8 mouse cellular contexts compared by ENCODE assay signal in genomic region chr12:83688316-83689086, GRCm38 (mm10). TPM values are rescaled to one million over a fixed set of nuclear protein-coding genes. Genes with fewer than 3 reads are reported as not detected.
DNase-seq lines count a peak whose midpoint lies in the region; ATAC-seq lines count a peak whose summit lies in the region.

No protein-coding gene starts in this region.

- peaks cover 1% of the 10 kb centered on the region; the same call in 1 of the 2 replicates for H3K36me3 ChIP-seq in lung, embryonic 16.5 days (ENCODE audit: control insufficient read depth, insufficient read depth, low read length)
- H3K36me3 ChIP-seq in forebrain, embryonic 13.5 days (ENCODE audit: poor library complexity, severe bottlenecking): peaks cover 9% of the 10 kb centered on the region
- peaks cover 19% of the 10 kb centered on the region for H3K36me3 ChIP-seq in midbrain, embryonic 10.5 days

- peak overlapping the region; percentile 93 for H3K9ac ChIP-seq in lung, embryonic 16.5 days (ENCODE audit: low read length)
- peak overlapping the region; percentile 85 for H3K9ac ChIP-seq in forebrain, embryonic 13.5 days

- H3K4me2 ChIP-seq in lung, embryonic 16.5 days (ENCODE audit: low read depth, low read length): peak overlapping the region; percentile 71
- H3K4me2 ChIP-seq in forebrain, embryonic 13.5 days: peak overlapping the region; percentile 75

- WGBS in lung, embryonic 16.5 days: under 1% methylated on average over 49 of the region's 49 CpGs
- 1% methylated on average over 49 of the region's 49 CpGs for WGBS in forebrain, embryonic 13.5 days
- 2% methylated on average over 49 of the region's 49 CpGs for WGBS in midbrain, embryonic 10.5 days

- H3K9me3 ChIP-seq in lung, embryonic 16.5 days (ENCODE audit: control insufficient read depth, low read length): no peaks in the 10 kb centered on the region
- H3K9me3 ChIP-seq in forebrain, embryonic 13.5 days (replicated peaks): no peaks in the 10 kb centered on the region
- no peaks in the 10 kb centered on the region for H3K9me3 ChIP-seq in midbrain, embryonic 10.5 days (replicated peaks)

- no peak for DNase-seq in lung, adult 18-20 months
- peak; percentile 32 to 61 for DNase-seq in layer of hippocampus, adult 18-20 months (ENCODE audit: low spot score in 2 of 2)
- no peak for DNase-seq in midbrain, embryonic 10.5 days (ENCODE audit: low spot score)
- peak; percentile 63 for DNase-seq in thymus, postnatal 4 days
- DNase-seq in testis, postnatal 10 days (ENCODE audit: low spot score): no peak

- H3K27ac ChIP-seq in lung, embryonic 16.5 days (ENCODE audit: low read length): peak overlapping the region; percentile 93
- peak overlapping the region; percentile 93 for H3K27ac ChIP-seq in forebrain, embryonic 13.5 days
- peak overlapping the region; percentile 94 for H3K27ac ChIP-seq in midbrain, embryonic 10.5 days (replicated peaks)

- peak overlapping the region; percentile 96 for H3K4me3 ChIP-seq in lung, embryonic 16.5 days (ENCODE audit: low read length)
- peak overlapping the region; percentile 61 for H3K4me3 ChIP-seq in forebrain, embryonic 13.5 days
- peak overlapping the region; percentile 90 for H3K4me3 ChIP-seq in midbrain, embryonic 10.5 days

- peak; percentile 83 for ATAC-seq in lung, embryonic 16.5 days (ENCODE audit: low read depth)
- peak; percentile 40 for ATAC-seq in activated CD4-positive, CD25-positive, alpha-beta regulatory T cell, adult 4 months
- ATAC-seq in forebrain, embryonic 13.5 days: peak; percentile 81

- no peaks in the 10 kb centered on the region for H3K27me3 ChIP-seq in lung, embryonic 16.5 days (ENCODE audit: control insufficient read depth, insufficient read depth, low read depth, low read length)
- no peaks in the 10 kb centered on the region for H3K27me3 ChIP-seq in forebrain, embryonic 13.5 days
- H3K27me3 ChIP-seq in midbrain, embryonic 10.5 days (ENCODE audit: low read depth, poor library complexity, severe bottlenecking): no peaks in the 10 kb centered on the region

- H3K4me1 ChIP-seq in lung, embryonic 16.5 days (replicated peaks; ENCODE audit: control insufficient read depth, insufficient read depth, low read length): peaks cover 8% of the 10 kb centered on the region
- H3K4me1 ChIP-seq in forebrain, embryonic 13.5 days: peaks cover 21% of the 10 kb centered on the region
- peaks cover 28% of the 10 kb centered on the region for H3K4me1 ChIP-seq in midbrain, embryonic 10.5 days

RNA-seq across cellular contexts. Expression of gene Psen1, which starts 0.5 kb away (rescaled TPM):
- 54.3 and 56.6 TPM in 2 replicates for polyA plus RNA-seq in lung, embryonic 16.5 days (2015; fragmentation: Nextera tagmentation; extraction: Ambion mirVana)
- 100 to 1,000 TPM in 1 of 2 experiments, 10 to 100 TPM in 1; 95.7 to 120 TPM for polyA plus RNA-seq in activated CD4-positive, CD25-positive, alpha-beta regulatory T cell, adult 4 months (2017; shearing (Covaris generic))
- polyA plus RNA-seq in forebrain, embryonic 13.5 days (2015; fragmentation: Nextera tagmentation; extraction: Ambion mirVana): 56.5 and 60.5 TPM in 2 replicates
- 10 to 100 TPM; 67.9 to 73.2 TPM for total RNA-seq in layer of hippocampus, adult 18-20 months (2021)
- polyA plus RNA-seq in midbrain, embryonic 10.5 days (2016; fragmentation: Nextera tagmentation; extraction: Ambion mirVana): 68.7 and 70.0 TPM in 2 replicates

RNA-seq across cellular contexts. Expression of gene Rbm25, which starts 57.5 kb away (rescaled TPM):
- 238 and 244 TPM in 2 replicates for polyA plus RNA-seq in lung, embryonic 16.5 days (2015; fragmentation: Nextera tagmentation; extraction: Ambion mirVana)
- 100 to 1,000 TPM; 387 to 393 TPM for polyA plus RNA-seq in activated CD4-positive, CD25-positive, alpha-beta regulatory T cell, adult 4 months (2017; shearing (Covaris generic))
- polyA plus RNA-seq in forebrain, embryonic 13.5 days (2015; fragmentation: Nextera tagmentation; extraction: Ambion mirVana): 329 and 335 TPM in 2 replicates
- total RNA-seq in layer of hippocampus, adult 18-20 months (2021): 100 to 1,000 TPM in 1 of 2 experiments, 10 to 100 TPM in 1; 92.2 to 103 TPM
- polyA plus RNA-seq in midbrain, embryonic 10.5 days (2016; fragmentation: Nextera tagmentation; extraction: Ambion mirVana): 284 and 314 TPM in 2 replicates

Comparison
In these comparisons a context has a peak if more than half of its experiments do, and no peak if none do; other contexts are left out.
1. DNase-seq: peak in layer of hippocampus, adult 18-20 months (2 of 2) and thymus, postnatal 4 days (single experiment); none in lung, adult 18-20 months (0 of 2), midbrain, embryonic 10.5 days (single experiment) and testis, postnatal 10 days (single experiment).
2. Peak in every context shown above with its lines, with median percentiles within 50 percentile points of each other: ATAC-seq, H3K27ac ChIP-seq and H3K4me3 ChIP-seq.